Mouse (Mus musculus) adrenal gland, postnatal 14 days (tissue): ENCODE data around the gene Rps6ka2. TPM values are rescaled to one million over a fixed set of nuclear protein-coding genes. Genes with fewer than 3 reads are reported as not detected.
"Not testable (repeated sequence)": the region's sequence is repeated elsewhere in the genome, so short reads cannot be mapped to it uniquely, and the experiment has no call there.

Source experiments
- DNase-seq: peaks from one replicate; pipeline ENCODE4 v3.0.0; 2021; ENCODE audit warnings: mixed read lengths
- long read RNA-seq, 2 experiments: library from polyadenylated mRNA; stranded (forward); transcript quantifications; one replicate each; pipeline ENCODE4 v2.0.0; 2021
- total RNA-seq: library from RNA; stranded (reverse); gene quantifications from 2 replicates; pipeline ENCODE4 v1.2.3, GENCODE M21; 2021

Gene Rps6ka2
- 11.4 and 12.9 TPM in 2 replicates for total RNA-seq
- long read RNA-seq, experiment 1, full-length matches to known transcripts: 3 of 9 reads
- long read RNA-seq, experiment 1, partial matches to known transcripts: 5 of 9 reads
- long read RNA-seq, experiment 1, other reads (novel, unspliced or antisense): 1 of 9 reads
- long read RNA-seq, experiment 2, full-length matches to known transcripts: 2 of 6 reads
- long read RNA-seq, experiment 2, partial matches to known transcripts: 1 of 6 reads
- long read RNA-seq, experiment 2, other reads (novel, unspliced or antisense): 3 of 6 reads

DNA sequence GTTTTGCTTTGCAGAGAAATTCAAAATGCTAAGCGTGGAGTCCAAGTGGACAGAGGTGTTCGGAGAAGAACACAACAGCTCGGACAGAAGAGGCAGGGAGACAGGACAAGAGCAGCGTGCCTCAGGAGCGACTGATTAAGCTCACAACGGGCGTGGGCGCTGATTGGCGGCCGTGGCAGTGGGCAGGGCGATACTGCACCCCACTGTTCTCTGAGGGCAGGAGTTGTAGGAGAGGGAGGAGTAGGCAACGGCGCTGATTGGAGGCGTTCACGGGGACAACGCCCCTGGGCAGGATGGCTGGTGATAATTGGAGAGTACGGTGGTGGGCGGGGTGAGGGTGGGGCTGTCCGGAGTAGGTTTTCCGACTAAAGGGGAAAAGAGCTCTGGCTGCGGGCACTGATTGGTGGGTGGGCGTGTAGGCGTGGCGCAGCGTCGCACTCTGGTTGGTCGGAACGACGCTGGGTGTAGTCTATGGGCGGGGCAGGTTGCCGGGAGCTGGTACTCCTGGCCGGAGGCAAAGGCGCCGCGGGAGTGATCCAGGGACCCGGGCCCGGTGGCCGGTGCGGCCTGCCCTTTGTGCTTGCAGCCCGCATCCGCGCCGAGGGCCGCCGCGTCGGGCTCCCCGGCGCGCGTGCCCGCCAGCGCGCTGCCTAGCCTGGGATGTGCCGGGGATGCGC lies at the start of gene Rps6ka2:
Gene Rps6ka2 (plus strand): TSS at position 489 of the 677 bp plus-strand sequence.
- peak; percentile 97 for DNase-seq

DNA sequence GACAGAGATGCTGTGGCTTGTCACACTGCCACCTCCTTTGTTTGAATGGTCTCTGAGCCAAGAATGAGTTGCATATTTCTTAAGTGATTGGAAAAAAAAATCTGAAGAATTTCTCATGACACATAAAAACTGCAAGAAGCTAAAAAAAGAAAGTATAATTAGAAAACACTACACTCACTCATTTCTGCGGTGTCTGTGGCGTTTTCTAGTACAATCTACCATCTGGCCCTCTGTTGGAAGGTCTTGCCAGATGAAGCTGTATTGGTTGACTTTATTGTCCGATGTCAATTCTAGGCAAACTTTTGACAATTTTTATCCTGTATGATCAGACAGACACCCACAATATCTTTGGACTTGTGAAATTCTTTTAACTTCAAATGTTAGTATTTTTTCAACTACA lies 49.1 kb upstream of the Rps6ka2 start:
- not testable (repeated sequence) for DNase-seq

DNA sequence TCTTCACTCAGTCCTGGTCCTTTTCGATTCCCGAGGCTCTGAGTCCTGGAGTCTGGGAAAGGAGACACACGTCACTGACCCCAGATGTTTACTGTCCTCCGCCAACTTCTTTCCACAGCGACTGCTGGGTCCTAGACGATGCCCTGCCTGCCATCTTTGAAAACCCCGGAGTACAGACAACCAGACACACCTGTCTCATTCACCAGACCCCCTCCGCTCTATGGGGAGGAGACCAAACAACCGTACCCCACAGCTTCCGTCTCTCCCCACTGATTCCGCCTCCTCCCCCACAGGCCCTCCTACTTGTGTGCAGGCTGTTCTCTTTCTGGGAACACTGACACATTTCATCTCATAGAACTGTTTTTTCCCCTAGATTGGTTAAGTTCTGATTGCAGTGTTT lies 47.4 kb upstream of the Rps6ka2 start:
- not testable (repeated sequence) for DNase-seq

DNA sequence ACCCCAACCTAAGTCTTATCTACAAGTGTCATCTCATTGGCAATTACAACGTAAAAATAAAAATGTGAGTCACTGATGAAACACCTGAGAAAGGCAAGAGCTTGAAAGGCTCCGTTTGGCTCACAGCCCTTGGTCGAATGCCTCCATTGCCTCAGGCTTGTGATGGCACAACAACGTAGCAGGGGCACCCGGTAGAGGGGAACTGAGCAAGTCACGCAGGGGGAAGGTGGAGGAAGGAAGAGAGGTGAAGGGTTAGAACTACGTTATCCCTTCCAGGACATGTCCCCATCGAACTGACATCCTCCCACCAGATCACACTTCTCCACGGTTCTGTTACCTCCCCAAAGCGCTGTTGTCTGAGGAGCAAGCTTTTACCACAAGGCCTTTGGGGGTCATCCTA lies 43.4 kb upstream of the Rps6ka2 start:
- DNase-seq: not testable (repeated sequence)

DNA sequence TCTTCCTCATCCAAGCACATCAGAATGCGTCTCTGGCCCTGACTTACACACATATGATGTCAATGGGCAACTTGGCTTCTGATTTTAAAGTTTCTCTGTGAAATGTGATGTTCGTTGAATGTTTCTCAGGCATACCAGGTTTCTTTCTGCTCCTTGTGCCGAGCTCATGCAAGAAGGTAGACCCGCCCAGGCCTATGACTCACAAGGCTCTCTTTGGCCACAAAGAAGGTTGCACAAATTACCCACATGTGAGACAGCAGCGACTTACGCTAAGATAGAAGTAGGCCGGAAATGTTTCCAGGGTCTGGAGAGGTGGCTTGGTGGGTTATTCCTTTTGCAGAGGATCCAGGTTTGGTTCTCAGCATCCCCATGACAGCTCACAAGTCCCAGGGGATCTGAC lies 35.9 kb upstream of the Rps6ka2 start:
- not testable (repeated sequence) for DNase-seq

DNA sequence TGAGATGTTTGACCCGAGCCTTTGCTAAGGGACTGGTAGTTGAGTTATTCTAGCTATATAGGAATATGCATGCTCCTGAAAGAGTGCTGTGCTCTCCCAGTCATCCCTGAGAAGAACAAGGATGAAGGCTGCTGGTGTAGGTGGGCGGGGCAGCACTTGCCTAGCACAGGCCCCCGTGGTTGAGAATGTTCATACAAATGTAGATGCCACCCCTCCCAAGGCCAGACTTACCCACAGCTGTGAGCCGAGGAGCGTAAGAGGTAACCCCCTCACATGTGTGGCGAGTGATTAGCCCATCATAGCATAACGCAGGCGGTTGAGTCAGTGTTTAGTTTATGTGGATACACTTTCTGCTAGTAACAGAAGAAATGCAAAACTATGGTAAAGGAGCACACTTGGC lies 34.6 kb upstream of the Rps6ka2 start:
- DNase-seq: not testable (repeated sequence)

DNA sequence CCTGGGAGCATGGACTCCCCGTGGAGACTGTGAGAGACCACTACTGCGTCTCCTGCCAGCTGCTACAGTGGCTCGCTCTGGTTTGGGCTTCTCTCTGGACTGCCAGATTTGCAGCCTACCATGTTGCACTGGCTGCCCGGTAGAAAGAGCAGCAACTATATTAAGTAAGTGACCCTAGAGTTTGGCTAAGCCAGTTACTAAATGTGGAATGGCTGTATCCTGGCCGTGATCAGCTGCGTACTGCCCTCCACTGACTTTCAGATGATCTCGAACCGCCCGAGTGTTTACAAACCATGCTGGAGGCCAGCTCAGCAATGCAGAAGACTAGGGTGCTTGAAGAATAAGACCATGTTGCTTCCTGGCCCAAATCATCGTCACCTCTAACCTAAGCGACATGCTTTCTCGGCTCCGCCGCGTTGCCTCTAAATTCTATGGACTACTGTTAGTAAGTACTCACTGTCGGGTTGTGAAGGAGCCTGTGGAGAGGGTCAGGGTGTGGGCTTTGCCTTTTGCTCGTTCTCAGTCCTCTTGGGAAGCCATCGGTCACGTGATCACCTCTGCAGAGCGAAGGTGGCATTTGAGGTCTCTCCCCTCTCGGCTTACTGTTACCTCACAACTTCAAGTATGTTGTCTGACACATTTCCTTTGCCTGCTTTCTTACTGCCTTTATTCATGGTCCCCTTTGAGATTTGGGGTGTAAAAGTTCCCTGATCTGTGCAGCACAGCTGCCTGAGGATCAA lies 31.6 kb upstream of the Rps6ka2 start:
- DNase-seq: no peak

DNA sequence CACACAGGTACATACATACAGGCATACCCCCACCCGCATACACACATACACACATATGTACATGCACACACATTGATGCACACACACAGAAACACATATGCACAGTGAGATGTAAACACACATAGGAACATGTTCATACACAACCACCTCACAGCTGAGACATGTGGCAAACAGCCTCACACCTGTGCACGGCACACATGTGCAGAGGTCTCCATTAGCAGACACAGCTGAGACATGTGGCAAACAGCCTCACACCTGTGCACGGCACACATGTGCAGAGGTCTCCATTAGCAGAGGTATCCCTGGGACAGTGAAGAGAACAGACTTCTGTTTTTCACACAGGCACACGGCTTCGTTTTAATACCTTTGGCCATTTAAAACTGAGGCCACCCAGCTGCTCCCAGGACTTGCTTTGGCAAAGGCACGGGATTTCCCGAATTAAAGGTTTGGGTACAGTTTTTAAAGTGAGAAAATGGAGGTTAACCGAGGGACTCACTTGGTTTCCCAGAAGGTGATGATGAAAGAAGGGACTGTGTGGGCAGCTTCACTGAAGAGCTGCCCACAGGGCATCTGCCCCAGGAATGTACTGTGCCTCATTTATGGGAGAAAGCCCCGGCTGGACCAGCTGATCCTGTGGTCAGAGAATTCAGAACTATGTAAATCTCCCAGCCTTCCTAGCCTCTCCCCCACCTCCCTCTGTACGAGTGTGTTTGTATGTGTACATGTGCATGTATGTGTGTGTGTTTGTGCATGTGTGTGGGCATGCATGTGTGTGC lies 29.3 kb upstream of the Rps6ka2 start:
- no peak for DNase-seq

DNA sequence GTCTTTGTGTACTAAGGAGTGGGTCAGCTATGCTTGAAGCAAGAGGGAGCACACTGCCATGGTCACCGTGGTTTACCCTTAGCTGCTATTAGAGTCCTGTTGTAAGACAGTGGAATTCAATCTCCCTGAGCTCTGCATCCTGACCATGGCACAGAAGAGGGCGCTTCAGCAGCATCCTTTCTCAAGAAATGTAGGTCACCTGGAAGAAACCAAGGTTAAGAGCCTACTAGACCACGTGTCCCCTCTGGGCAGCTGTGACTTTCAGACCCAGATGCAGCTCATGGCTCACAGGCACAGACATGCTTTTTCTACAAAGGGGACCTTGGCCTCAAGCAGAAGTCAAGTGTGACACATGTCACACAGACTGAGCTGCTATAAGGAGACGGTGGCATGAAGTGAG lies 27.5 kb upstream of the Rps6ka2 start:
- peak; percentile 26 for DNase-seq

DNA sequence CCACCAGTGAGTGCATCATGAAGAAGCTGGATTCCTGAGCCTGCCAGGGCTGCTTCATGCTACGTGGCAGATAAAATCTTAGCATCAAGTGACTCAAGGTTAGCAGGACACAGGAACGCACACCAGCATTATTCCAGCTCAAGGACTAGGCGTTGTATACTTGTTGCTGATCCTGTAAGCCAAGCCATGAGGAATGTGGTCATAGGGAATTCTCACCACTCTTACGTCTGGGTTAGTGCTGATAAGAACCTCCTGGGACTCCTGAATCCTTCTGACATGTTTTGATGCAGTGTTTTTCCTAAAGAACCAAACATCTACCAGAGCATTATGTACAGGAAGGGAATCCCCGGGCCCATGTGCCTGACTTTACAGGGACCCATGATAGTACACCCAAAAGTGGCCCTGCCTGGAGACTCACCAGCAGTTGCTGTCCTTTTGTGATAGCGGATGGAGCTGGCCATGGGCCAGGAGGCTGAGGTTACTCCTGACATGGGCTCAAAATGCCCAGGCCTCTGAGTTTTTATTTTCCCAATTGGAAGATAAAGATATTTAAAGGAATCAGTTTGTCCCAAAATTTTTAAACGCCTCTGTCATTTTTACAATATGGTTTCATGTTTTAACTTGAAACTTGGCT lies 25.9 kb upstream of the Rps6ka2 start:
- peak; percentile 38 for DNase-seq

DNA sequence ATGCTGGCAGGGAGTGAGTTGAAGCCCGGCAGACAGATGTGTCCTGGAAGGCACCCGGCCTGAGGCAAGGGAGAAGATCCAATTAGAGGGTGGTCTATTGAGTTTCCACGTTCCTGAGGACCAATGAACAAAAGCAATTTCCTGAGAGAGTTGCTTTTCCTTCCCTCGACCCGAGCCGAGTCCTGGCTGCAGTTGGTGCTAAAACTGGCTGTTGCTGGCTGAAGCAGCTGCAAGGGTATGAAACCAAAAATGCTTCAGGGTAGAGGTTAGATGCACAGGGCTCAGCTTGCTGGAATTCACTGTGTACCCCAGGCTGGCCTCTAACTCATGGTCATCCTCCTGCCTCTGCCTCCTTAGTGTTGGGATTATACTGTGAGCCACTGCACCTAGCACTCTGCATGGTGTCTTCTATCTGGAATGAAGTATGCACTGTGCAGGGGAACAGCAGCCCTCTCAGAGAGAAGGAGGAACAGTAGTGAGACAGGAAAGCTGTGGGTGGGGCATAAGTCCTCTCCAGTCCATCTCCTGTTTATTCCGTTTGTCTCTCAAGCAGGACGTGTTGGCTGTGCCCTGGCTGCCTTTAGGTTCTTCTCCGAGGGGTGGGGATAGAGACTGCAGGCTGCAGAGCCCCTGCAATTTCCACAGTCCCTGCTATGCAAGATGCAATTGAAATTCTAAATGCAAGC lies 24.4 kb upstream of the Rps6ka2 start:
- no peak for DNase-seq

DNA sequence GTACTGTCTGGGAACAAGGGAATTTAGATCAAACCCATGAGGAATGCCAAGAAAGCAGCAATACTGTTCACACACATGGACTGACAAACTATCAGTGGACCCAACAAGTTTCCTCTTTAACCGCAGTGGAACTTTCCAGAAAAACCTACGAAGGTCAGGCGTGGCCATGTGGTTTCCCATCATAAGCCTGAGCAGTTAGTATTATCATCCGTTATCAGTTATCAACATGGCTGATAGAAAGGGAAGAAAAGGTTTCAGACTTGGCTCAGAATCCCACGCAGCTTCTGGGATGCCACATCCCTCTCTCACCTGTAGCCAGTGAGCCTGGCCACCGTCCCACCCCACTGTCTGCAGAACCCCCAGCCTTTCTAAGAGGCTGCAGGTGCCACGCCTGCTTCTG lies 23.4 kb upstream of the Rps6ka2 start:
- DNase-seq: no peak

DNA sequence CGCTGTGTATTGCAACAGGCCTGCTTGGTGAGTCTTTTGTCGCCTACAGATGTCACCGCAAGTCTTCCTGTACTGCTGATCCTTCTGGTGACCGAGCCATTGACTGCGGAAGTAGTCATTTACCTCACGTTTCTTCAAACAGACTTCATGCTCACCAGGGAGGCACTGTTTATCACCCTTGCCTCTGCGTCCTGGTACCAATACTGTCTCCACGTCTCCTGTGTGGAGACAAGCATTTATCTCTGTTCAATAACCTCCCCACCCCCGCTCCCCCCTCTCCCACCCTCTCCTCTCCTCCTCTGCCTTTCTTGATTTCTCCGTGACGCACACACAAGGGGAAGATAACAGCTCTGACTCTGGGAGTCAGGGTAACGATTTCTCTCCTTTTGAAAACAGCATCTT lies 22.0 kb upstream of the Rps6ka2 start:
- DNase-seq: no peak

DNA sequence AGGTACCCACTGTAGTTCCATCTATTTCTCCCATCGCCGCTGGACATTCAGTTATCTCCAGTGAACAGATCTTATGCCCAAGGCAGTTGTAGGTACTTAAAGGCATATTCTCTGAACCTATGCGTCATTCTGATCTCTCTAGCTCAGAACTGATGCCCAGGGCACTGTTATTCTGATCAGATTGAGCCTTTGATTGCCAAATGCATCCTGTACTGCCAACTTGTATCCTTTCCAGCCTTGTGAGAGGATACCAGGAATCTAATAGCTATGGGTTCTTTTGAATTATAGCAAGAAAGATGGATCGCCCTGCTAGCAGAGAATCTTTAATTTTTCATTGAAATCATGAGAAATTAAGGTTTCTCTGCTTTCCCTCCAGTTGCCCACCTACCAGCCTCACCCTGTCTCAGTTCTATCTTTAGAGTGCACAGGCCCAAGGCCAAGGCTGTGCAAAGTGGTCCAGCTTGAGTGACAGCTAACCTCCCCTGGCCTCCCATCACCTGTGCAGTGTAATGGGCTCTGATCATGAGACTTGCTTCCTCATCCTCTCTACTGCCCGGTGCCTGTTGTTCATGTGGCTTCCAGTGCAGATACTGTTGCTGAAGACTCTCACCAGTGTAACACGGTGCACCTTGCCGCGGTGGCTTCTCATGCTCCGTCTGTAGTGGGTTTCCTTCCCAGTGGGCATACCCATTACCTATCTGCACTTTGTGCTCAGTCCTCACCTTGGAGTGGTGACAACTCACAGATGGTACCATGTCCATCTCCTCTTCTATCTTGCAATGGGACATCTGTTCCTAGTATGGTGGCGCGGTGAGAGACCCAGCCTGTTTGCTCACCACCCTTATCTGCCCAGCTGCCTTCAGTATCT lies 20.4 kb upstream of the Rps6ka2 start:
- DNase-seq: no peak

DNA sequence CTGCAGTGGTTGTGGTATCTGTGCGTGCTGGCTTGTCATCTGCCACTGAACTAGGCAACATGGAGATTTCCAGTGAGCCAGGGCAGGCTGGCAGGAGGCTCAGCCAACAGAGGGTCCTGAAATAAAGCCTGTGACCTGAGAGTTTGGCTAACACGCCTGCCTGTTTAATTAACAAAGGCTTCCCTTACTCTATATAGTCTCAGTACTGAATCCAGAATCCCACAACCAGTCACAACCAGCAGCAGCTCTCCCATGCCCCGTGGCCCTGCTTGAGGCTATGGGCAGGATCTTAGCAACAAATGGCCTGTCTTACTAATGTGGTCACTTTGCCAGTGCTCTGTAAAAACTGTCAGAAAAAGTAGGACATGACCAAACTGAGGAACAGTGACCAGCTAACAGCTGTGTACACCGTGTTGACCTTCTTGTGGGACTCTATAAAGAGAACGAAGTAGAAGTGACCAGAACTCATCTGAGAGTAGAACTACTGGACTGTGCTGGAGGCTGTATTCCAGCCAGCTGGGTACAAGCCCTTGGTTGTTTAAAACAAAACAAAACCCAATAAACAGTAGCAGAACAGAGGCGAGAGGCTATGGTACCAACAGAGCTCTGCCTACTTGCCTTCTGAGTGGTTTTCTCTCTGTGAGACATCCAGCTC lies 18.3 kb upstream of the Rps6ka2 start:
- DNase-seq: no peak

DNA sequence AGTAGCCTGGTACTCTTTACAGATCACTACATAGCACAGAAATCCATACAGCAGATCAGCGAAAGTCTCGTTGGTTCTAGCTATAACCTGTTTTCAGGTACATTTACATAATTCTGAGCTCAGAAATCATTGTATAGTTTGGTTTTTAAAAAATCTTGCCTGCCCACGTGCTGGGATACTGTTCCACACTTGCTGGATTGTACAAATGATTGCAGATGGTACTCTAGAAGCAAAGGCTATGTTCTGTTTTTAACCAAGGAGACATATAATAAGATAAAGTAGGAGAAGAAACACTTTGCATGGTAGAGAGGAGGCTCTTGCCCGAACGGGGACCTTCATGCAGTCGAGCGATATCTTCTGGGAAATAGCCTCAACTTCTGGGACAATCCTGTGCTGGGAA lies 17.3 kb upstream of the Rps6ka2 start:
- DNase-seq: no peak

DNA sequence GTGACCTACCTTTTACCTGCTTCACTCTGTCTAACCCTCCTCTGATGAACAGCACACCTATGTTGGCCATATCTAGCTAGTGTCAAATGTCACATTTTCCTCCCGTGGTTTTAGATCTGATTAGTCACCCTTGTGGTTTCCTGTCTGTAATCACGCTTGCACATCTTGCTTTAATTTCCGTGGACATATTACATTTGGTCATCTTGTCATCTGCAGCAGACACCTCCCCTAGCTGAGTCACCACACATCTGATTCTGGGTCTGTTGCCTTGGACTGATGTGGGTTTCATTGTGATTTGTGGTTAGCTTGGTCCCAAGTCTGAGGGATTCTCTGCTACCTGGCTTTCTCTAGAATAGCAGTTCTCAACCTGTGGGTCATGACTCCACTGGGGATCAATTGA lies 6.0 kb upstream of the Rps6ka2 start:
- DNase-seq: no peak

DNA sequence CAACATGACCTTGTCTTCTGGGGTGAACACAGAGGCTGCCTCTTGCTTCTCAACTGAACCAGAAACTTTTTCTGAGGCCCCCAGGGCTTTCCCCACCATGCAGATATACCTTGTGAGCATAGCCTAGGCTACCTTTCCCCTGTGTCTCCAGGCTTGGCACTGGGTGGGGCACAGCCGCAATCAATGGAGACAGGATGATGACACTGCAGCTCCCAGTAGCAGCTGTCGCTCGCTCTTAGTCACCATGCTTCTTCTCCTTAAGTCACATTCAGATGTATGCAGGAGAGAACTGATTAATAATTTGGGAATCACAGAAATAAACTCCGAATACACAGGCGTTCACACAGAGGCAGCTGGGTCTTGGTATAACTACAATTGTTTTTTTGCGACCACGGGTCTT lies 4.4 kb upstream of the Rps6ka2 start:
- DNase-seq: no peak

DNA sequence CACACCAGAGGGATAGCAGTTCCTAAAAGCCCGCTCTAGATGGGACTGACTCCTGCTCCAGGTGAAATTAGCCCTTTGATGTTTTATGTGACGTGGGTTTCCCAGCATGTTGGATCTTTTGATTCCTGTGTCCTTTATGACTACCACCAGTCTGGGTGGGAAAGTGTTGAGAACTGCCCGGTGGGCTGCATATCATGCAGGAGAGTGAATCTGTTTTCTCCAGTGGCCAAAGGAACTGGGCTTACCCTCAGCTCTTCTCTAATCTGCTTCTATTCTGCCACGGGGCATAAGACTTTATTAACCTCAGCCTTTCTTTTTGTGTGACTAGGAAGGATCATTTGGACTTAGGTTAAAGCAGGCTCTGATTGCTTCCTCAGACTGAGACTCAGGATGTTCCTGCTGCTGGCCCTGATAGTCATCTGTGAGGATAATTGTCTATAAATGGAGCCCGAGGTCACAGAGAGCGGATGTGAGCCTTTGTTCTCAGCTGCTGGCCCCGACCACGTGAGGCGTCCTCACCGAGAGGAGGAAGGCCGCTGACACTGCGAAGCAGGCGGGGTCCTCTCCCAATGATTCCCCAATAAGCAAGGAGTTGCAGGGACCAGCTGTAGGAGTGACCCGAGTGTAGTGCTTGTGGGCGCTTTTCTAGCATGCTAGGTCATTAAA lies 821 bp upstream of the Rps6ka2 start:
- DNase-seq: peak; percentile 84
